Mouse (Mus musculus) stomach, embryonic 14.5 days (tissue): ENCODE results near the gene Cpeb4. TPM values are rescaled to one million over a fixed set of nuclear protein-coding genes. Genes with fewer than 3 reads are reported as not detected.

Experiments used
- ATAC-seq: fragments of 200-750 bp; cut with Nextera tagmentation; 2 replicates; pipeline ENCODE4 v1.8.0; 2017; ENCODE audit warnings: low read depth, moderate TSS enrichment; ENCODE audit not compliant: insufficient number of reproducible peaks, insufficient read depth, low FRiP score
- H3K27ac ChIP-seq: fragments of 300-500 bp; sonication (generic); 2 replicates; pipeline ENCODE4 v1.5.1; 2014; ENCODE audit warnings: mild to moderate bottlenecking, low read length, moderate library complexity, mixed read lengths
- H3K27me3 ChIP-seq: fragments of 300-500 bp; sonication (generic); 2 replicates; pipeline ENCODE4 v1.6.1; 2014; ENCODE audit warnings: low read length, control low read depth, mixed read lengths; ENCODE audit not compliant: control insufficient read depth, insufficient read depth
- H3K36me3 ChIP-seq: fragments of 300-500 bp; sonication (generic); 2 replicates; pipeline ENCODE4 v1.6.1; 2014; ENCODE audit warnings: mild to moderate bottlenecking, control low read depth, low read length, moderate library complexity, mixed read lengths; ENCODE audit not compliant: control insufficient read depth, insufficient read depth
- H3K4me1 ChIP-seq: fragments of 300-500 bp; sonication (generic); 2 replicates; pipeline ENCODE4 v1.6.1; 2014; ENCODE audit warnings: low read length, control low read depth, mixed read lengths; ENCODE audit not compliant: control insufficient read depth, insufficient read depth
- H3K4me2 ChIP-seq: fragments of 300-500 bp; sonication (generic); replicated peaks from 2 replicates; pipeline ENCODE4 v1.6.1; 2014; ENCODE audit warnings: low read depth, low read length, control low read depth
- H3K4me3 ChIP-seq: fragments of 300-500 bp; sonication (generic); 2 replicates; pipeline ENCODE4 v1.5.1; 2014; ENCODE audit warnings: low read depth, low read length, control low read depth
- H3K9ac ChIP-seq: fragments of 300-500 bp; sonication (generic); replicated peaks from 2 replicates; pipeline ENCODE4 v1.6.1; 2014; ENCODE audit warnings: low read depth, mild to moderate bottlenecking, control low read depth, low read length, moderate library complexity, mixed read lengths
- H3K9me3 ChIP-seq: fragments of 300-500 bp; sonication (generic); 2 replicates; pipeline ENCODE4 v1.6.1; 2016; ENCODE audit warnings: low read depth, low read length, control low read depth; ENCODE audit not compliant: control insufficient read depth
- WGBS: fragments of 180-500 bp; shearing (Covaris S2); extraction: QIAGEN DNeasy Blood & Tissue Kit; methylation state at CpG from one replicate; pipeline ENCODE4 v1.1.7; 2014; 5-methylcytosine and 5-hydroxymethylcytosine counted together
- polyA plus RNA-seq: library from polyadenylated mRNA; unstranded; fragments of >200 nt; fragmentation: Nextera tagmentation; extraction: Ambion mirVana; gene quantifications from 2 replicates; pipeline ENCODE4 v1.2.1, GENCODE M21; 2014

Gene Cpeb4
- polyA plus RNA-seq, 1 experiment from 2014 or later = 4.9 TPM

DNA sequence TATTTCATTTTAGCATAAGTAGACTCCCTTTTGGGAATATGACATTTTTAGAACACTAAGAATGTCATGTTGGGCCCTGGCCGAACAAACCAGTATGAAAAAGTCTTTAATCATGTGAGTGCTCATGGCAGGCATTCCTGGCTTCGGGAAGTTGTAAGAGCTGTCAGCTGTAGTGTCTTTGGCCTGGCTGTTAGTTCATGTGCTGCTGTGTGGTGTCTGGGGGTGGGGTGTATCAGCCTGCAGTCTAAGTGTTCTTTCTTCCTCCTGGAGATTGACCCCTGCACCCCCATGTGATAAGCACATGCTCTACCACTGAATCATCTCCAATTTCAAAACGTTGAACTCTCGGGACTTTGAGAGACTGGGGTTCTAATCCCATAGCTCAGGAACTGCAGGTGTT lies 63.6 kb downstream of the Cpeb4 start:
- H3K9me3 ChIP-seq = no peaks in the 10 kb centered on the region

DNA sequence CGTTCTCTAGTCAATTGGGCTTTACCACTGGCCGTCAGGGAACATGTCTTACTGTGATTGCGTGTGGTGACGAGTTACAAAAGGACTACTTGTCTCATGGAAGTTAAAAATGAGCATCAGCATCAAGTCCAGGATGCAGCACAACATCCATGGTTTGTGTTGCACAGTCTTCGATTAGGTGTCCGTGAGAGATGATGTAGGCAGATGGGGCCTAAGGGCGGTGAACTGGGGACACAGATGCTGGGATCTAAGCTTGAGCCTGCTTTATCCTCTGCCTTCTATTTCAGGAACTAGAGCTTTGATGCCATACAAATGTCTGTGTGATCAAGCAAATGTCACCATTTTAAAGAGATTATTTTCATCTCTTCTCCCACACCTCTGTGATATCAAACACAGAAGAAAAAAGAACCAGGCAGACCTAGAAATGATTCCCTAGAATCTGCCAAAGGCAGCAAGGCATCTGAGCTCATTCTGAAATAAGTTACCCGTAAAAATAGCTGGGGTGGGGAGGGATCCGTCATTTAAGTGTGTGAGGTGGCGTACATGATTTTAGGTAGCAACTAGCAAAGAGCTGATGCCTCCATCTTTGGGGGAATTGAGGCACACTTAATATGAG lies 65.0 kb downstream of the Cpeb4 start:
- Histone ChIP-seq H3K9me3 (no peaks in the 10 kb centered on the region), H3K9ac (no peak overlapping the region), H3K4me2 (no peak overlapping the region), H3K36me3 (no peaks in the 10 kb centered on the region), H3K27ac (no peak overlapping the region), H3K27me3 (no peaks in the 10 kb centered on the region), H3K4me3 (no peak overlapping the region), H3K4me1 (no peaks in the 10 kb centered on the region)
- WGBS = 90% methylated on average over 10 of the region's 10 CpGs
- ATAC-seq = no peak

More for the DNA sequence above, 63.6 kb downstream of the Cpeb4 start:
- Histone ChIP-seq H3K4me3 (no peak overlapping the region), H3K4me2 (no peak overlapping the region), H3K4me1 (no peaks in the 10 kb centered on the region), H3K9ac (no peak overlapping the region), H3K27ac (no peak overlapping the region), H3K36me3 (peaks cover 8% of the 10 kb centered on the region; the same call in 1 of the 2 replicates), H3K27me3 (no peaks in the 10 kb centered on the region)
- ATAC-seq = no peak
- WGBS = 21% methylated on average over 4 of the region's 4 CpGs

DNA sequence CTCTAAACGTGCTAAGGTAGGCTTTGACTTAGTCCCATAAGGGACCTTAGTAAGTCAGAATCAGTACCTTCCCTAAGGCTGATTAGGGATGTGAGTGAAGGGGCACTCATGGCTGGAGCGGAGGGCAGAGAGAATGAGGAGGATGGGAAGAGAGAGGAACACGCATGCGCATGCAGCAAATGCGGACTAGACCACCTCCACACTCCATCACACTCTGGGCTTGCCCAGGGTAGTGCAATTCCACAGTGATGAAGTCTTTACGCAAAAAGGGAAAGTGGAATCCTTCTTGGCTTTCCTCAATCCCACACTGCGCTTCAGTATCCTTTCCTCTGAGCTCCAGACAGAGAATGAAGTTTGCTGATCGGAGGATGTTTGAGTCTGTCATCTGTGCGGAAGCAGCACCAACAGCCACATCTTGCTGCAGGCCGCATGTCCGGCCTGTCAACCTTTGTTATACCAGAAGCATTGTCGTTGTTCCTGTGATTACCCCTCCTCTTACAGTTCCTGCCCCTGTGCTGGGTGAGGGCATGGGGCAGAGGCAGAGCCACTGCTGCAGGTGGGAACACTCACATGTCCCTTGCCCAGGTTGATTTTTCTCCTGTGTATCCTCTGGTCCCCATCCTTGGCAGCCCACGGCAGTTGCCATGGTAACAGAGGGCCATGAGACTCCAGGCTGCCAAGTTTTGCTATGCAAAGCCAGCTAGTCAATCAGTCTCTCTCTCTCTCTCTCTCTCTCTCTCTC lies 69.1 kb downstream of the Cpeb4 start:
- Histone ChIP-seq H3K27ac (no peak overlapping the region), H3K4me2 (no peak overlapping the region), H3K27me3 (no peaks in the 10 kb centered on the region), H3K36me3 (no peaks in the 10 kb centered on the region), H3K4me1 (no peaks in the 10 kb centered on the region), H3K9ac (no peak overlapping the region), H3K4me3 (no peak overlapping the region), H3K9me3 (no peaks in the 10 kb centered on the region)
- no peak for ATAC-seq
- WGBS = 75% methylated on average over 13 of the region's 13 CpGs

DNA sequence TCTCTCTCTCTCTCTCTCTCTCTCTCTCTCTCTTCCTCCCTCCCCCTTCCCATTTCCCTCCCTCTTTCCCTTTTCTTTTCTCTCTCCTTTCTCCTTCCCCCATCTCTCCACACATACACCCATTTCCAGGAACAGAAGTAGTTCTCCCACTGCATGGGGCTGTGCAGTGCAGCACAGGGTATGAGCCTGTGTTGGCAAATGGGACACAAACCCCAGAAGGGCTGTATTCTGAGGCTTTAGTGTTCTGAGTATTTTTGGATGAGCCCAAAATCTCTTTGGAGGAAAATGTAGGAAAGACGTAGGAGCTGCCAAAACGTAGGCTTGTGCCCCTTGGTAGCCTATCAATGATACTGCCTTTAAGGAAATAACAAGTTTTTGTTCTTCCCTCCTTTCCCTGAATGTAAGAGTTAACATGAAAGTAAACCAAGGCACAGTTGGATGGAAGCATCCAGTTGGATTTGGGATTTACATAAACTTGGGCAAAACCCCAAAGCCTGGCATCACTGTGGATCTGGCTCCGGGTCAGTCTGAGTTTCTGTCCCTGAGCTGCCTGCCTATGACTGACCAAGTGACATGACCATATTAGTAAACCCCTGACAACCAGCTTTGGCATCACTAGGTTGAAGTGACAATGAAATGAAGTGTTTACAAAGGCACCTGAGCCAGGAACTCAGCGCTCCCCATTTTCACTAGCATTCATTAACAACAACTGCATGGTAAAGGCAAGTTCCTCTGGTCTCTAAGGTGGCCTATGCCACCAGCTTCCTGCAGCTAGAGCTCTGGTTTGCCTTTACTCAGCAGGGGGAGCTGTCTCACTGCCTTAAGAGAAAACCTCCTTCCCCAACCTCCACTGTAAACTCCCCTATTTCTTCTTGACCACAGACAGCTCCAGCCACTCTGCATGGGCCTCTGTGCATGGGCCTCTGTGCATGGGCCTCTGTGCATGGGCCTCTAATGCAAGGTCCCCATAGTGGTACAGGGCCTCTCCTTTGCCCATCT lies 69.9 kb downstream of the Cpeb4 start:
- H3K36me3 ChIP-seq = no peaks in the 10 kb centered on the region
- no peak overlapping the region for H3K4me2 ChIP-seq
- H3K9me3 ChIP-seq = no peaks in the 10 kb centered on the region
- H3K27ac ChIP-seq = no peak overlapping the region
- H3K4me1 ChIP-seq = no peaks in the 10 kb centered on the region
- no peak overlapping the region for H3K9ac ChIP-seq
- no peak overlapping the region for H3K4me3 ChIP-seq
- no peaks in the 10 kb centered on the region for H3K27me3 ChIP-seq
- 80% methylated on average over 4 of the region's 4 CpGs for WGBS
- ATAC-seq = no peak

DNA sequence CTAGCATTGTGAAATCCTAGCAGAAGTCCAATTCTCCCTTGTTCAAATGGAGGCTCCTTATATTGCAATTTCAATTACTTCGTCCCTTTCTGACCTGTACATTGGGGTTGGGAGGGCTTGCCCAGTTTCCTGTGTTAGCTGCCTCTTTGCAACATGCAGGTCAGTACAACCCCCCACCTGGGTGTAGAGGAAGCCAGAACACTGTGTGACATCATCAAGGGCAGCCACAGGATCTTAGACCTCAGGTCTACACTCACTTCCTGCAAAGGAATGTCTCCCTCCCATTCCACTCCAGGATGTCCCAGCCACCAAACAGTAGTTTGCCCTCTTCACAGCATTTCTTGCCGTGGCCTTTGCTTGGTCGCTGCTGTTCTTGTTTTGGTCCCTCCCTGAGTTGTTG lies 73.5 kb downstream of the Cpeb4 start:
- Histone ChIP-seq H3K4me2 (no peak overlapping the region), H3K27me3 (no peaks in the 10 kb centered on the region), H3K36me3 (no peaks in the 10 kb centered on the region), H3K9ac (no peak overlapping the region), H3K4me1 (no peaks in the 10 kb centered on the region), H3K9me3 (no peaks in the 10 kb centered on the region), H3K27ac (no peak overlapping the region), H3K4me3 (no peak overlapping the region)
- WGBS = 69% methylated on average over 3 of the region's 3 CpGs
- ATAC-seq = no peak

DNA sequence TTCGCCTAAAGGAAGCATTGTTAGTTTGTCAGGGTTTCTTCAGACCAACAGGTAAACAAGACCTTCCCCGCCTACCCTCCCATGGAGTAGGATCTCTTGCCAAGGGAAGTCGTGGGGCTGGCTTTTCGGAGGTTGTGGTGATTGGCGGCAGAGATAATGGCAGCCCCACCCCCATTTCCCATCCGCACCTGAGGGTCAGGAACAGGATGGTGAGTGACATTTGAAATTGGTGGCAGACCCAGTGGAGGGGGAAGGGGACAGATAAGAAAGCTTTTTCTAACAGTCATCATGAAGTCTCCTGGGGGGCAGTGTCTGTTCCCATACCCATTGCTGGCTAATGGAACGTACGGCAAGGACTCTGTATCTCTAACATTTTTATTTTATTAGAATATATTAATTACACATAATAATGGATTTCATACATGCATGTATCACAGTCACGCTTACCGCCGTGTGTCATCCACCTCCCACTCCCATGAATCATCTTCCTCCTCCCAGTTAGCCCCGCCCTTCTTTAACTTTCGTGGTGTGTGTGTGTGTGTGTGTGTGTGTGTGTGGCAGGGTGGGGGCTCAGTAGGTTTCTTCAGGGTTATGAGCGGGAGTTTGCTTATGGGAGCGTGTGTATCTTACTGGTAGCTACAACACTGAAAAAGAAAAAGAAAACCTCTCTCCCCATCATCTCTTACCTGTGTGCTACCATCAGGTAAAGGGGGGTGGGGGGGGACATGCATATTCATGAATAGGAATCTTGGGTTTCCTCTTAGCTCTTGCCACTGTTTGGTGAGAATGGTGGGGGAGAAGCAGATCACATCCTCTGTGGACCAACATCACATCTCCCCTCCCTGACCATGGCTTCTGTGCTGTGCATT lies 76.7 kb downstream of the Cpeb4 start:
- H3K4me3 ChIP-seq = peak overlapping the region; percentile 14
- ATAC-seq = no peak; the same call in 1 of the 2 replicates

DNA sequence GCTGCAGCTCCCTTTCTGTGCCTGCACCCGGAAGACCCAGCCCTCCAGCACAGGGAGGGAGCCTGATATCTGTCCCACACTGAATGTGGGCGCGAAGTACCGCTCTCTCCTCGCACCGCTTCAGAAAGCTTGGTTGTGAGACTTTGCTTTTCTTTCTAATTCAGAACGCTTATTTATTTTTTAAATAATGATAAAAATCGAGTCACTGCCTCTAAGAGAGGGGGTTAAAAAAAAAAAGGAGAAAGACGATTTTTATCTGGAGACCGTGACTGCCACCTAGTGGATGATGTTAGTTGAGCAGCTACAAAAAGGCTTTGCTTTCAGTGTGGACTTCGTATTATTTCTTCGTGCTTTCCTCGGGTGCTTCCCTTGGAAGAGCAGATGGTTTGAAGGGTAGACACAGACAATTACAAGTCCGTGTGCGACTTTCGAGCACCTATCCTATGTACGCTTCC lies 77.3 kb downstream of the Cpeb4 start:
- no peaks in the 10 kb centered on the region for H3K4me1 ChIP-seq
- H3K4me3 ChIP-seq = peak overlapping the region; percentile 14
- ATAC-seq = peak; percentile 79; the same call in 1 of the 2 replicates
- no peak overlapping the region for H3K27ac ChIP-seq
- peak overlapping the region; percentile 35 for H3K4me2 ChIP-seq
- no peaks in the 10 kb centered on the region for H3K9me3 ChIP-seq
- H3K36me3 ChIP-seq = no peaks in the 10 kb centered on the region
- WGBS = 2% methylated on average over 17 of the region's 17 CpGs
- no peaks in the 10 kb centered on the region for H3K27me3 ChIP-seq
- H3K9ac ChIP-seq = no peak overlapping the region

More for the DNA sequence above, 76.7 kb downstream of the Cpeb4 start:
- Histone ChIP-seq H3K27me3 (no peaks in the 10 kb centered on the region), H3K4me1 (no peaks in the 10 kb centered on the region), H3K9ac (no peak overlapping the region), H3K27ac (no peak overlapping the region), H3K4me2 (peak overlapping the region; percentile 35), H3K9me3 (no peaks in the 10 kb centered on the region), H3K36me3 (no peaks in the 10 kb centered on the region)
- WGBS = 14% methylated on average over 15 of the region's 15 CpGs
